Mouse (Mus musculus) ES-Bruce4 (cell line): ENCODE data around the gene Marveld2.

Experiments used
- CTCF ChIP-seq: IDR thresholded peaks from one replicate; pipeline ENCODE4 v1.8.1; 2011; ENCODE audit warnings: low read depth, low read length
- POLR2A ChIP-seq: IDR thresholded peaks from one replicate; pipeline ENCODE4 v1.8.1; 2011; ENCODE audit warnings: low read length; ENCODE audit not compliant: insufficient read depth

DNA sequence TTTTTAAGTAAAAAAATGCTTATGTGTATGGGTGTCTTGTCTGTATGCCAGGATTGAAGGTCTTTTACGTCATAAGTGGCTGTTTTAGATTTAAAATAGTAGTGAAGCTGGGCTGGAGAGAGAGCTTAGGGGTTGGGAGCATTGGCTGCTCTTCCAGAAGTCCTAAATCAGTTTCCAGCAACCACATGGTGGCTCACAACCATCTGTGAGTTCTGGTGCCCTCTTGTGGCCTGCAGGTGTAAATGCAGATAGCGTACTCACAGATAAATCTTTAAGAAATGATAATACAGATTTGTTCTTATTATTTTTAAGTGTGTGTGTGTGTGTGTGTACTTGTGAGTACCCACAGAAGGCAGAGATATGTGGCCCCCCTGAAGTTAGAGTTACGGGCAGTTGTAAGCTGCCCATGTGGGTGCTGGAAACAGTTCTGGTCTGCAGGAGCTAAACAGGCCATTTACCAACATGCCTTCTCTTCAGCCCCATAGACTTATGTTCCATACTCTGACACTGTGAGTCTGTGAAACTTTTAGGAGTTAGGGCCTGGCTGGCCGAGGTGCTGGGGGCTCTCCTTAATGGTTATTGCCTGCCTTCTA is 43.2 kb upstream of the Marveld2 start:
- TF ChIP-seq CTCF = peak; percentile 79
- no peak for TF ChIP-seq POLR2A
